Mouse (Mus musculus) MEL (cell line): ENCODE results near the gene Kalrn. TPM values are rescaled to one million over a fixed set of nuclear protein-coding genes. Genes with fewer than 3 reads are reported as not detected.
A peak's percentile ranks its signal among the peaks of the same experiment; 100 is the strongest.

Source experiments
- DNase-seq: peaks from one replicate; pipeline ENCODE4 v3.0.0; 2011; ENCODE audit warnings: low read depth, low spot score
- H3K27ac ChIP-seq: 2 replicates; pipeline ENCODE4 v1.5.1; 2012; ENCODE audit warnings: low read depth, mild to moderate bottlenecking, control low read depth, low read length, moderate library complexity; ENCODE audit not compliant: control insufficient read depth
- H3K27me3 ChIP-seq, 2 experiments: fragments of 150-350 bp in 1 of 2; sonication (generic) in 1 of 2; 2 replicates each; pipeline ENCODE4 v1.6.1; 2012; ENCODE audit warnings: low read length in 2 of 2, mild to moderate bottlenecking in 2 of 2, improper control_type of control experiment in 1 of 2, moderate library complexity in 1 of 2; ENCODE audit not compliant: insufficient read depth in 2 of 2, control insufficient read depth in 1 of 2
- H3K36me3 ChIP-seq, 2 experiments: 2 replicates each; pipeline ENCODE4 v1.6.1; 2012 to 2014; ENCODE audit warnings: low read length in 2 of 2, improper control_type of control experiment in 1 of 2, inconsistent platforms in 1 of 2, mild to moderate bottlenecking in 1 of 2; ENCODE audit not compliant: insufficient read depth in 2 of 2, control insufficient read depth in 1 of 2
- H3K4me1 ChIP-seq, 2 experiments: fragments of 150-350 bp in 1 of 2; sonication (generic) in 1 of 2; 2 replicates each; pipeline ENCODE4 v1.6.1; 2012; ENCODE audit warnings: low read length in 2 of 2, improper control_type of control experiment in 1 of 2, mild to moderate bottlenecking in 1 of 2; ENCODE audit not compliant: insufficient read depth in 2 of 2, control insufficient read depth in 1 of 2
- H3K4me3 ChIP-seq, 2 experiments: fragments of 150-350 bp in 1 of 2; sonication (generic) in 1 of 2; 2 replicates each; pipeline ENCODE4 v1.5.1; 2012; ENCODE audit warnings: low read depth in 2 of 2, low read length in 2 of 2, mild to moderate bottlenecking in 2 of 2, moderate library complexity in 2 of 2, control low read depth in 1 of 2, improper control_type of control experiment in 1 of 2; ENCODE audit not compliant: control insufficient read depth in 1 of 2, insufficient read depth in 1 of 2
- H3K79me2 ChIP-seq: 2 replicates; pipeline ENCODE4 v1.6.1; 2012; ENCODE audit warnings: mild to moderate bottlenecking, low read length, moderate library complexity; ENCODE audit not compliant: control insufficient read depth, poor library complexity, insufficient read depth
- H3K9ac ChIP-seq: 2 replicates; pipeline ENCODE4 v1.6.1; 2012; ENCODE audit warnings: low read depth, mild to moderate bottlenecking, control low read depth, low read length, moderate library complexity; ENCODE audit not compliant: control insufficient read depth, poor library complexity, severe bottlenecking
- H3K9me3 ChIP-seq: fragments of 150-350 bp; sonication (generic); replicated peaks from 2 replicates; pipeline ENCODE4 v1.6.1; 2012; ENCODE audit warnings: mild to moderate bottlenecking, low read length, improper control_type of control experiment, moderate library complexity; ENCODE audit not compliant: insufficient read depth
- CTCF ChIP-seq, 3 experiments: IDR thresholded peaks in 2 of 3; conservative IDR thresholded peaks in 1 of 3; 2 replicates each; pipeline ENCODE4 v1.5.1; 2011 to 2012; ENCODE audit warnings: low read length in 3 of 3, low read depth in 2 of 3, mild to moderate bottlenecking in 2 of 3, improper control_type of control experiment in 1 of 3, inconsistent platforms in 1 of 3, mixed read lengths in 1 of 3, moderate library complexity in 1 of 3; ENCODE audit not compliant: control insufficient read depth in 1 of 3, insufficient read depth in 1 of 3, poor library complexity in 1 of 3, severe bottlenecking in 1 of 3
- E2F4 ChIP-seq: IDR thresholded peaks from 2 replicates; pipeline ENCODE4 v1.6.1; 2011; ENCODE audit warnings: low read depth, low read length, improper control_type of control experiment, borderline replicate concordance
- EP300 ChIP-seq, 2 experiments: IDR thresholded peaks; 2 replicates each; pipeline ENCODE4 v1.6.1; 2011; ENCODE audit warnings: improper control_type of control experiment in 2 of 2, low read length in 2 of 2, low read depth in 1 of 2, mild to moderate bottlenecking in 1 of 2
- ETS1 ChIP-seq: IDR thresholded peaks from 2 replicates; pipeline ENCODE4 v1.6.1; 2012; ENCODE audit warnings: low read depth, mild to moderate bottlenecking, inconsistent platforms, low read length, improper control_type of control experiment, moderate library complexity
- GATA1 ChIP-seq: IDR thresholded peaks from 2 replicates; pipeline ENCODE4 v1.6.1; 2011; ENCODE audit warnings: low read depth, low read length, improper control_type of control experiment
- HCFC1 ChIP-seq: IDR thresholded peaks from 2 replicates; pipeline ENCODE4 v1.6.1; 2012; ENCODE audit warnings: low read depth, mild to moderate bottlenecking, inconsistent platforms, low read length, improper control_type of control experiment, moderate library complexity
- JUND ChIP-seq: IDR thresholded peaks from 2 replicates; pipeline ENCODE4 v1.6.1; 2011; ENCODE audit warnings: low read depth, mild to moderate bottlenecking, improper control_type of control experiment, low read length
- MXI1 ChIP-seq: IDR thresholded peaks from 2 replicates; pipeline ENCODE4 v1.6.1; 2011; ENCODE audit warnings: mild to moderate bottlenecking, low read depth, low read length, improper control_type of control experiment
- POLR2AphosphoS2 ChIP-seq: IDR thresholded peaks from 2 replicates; pipeline ENCODE4 v1.6.1; 2011; ENCODE audit warnings: low read length, improper control_type of control experiment
- RAD21 ChIP-seq: IDR thresholded peaks from 2 replicates; pipeline ENCODE4 v1.6.1; 2011; ENCODE audit warnings: mild to moderate bottlenecking, low read depth, low read length, improper control_type of control experiment
- RCOR1 ChIP-seq: IDR thresholded peaks from 2 replicates; pipeline ENCODE4 v1.6.1; 2012; ENCODE audit warnings: low read depth, mild to moderate bottlenecking, inconsistent platforms, low read length, improper control_type of control experiment
- SIN3A ChIP-seq: IDR thresholded peaks from 2 replicates; pipeline ENCODE4 v1.6.1; 2012; ENCODE audit warnings: low read length, improper control_type of control experiment, inconsistent platforms
- TAL1 ChIP-seq: IDR thresholded peaks from 2 replicates; pipeline ENCODE4 v1.6.1; 2012; ENCODE audit warnings: mild to moderate bottlenecking, inconsistent platforms, low read length, moderate library complexity, mixed read lengths
- TBP ChIP-seq: IDR thresholded peaks from 2 replicates; pipeline ENCODE4 v1.8.0; 2011; ENCODE audit warnings: low read depth, low read length, improper control_type of control experiment
- TCF12 ChIP-seq: IDR thresholded peaks from 2 replicates; pipeline ENCODE4 v1.6.1; 2014; ENCODE audit warnings: low read depth, mild to moderate bottlenecking, inconsistent platforms, low read length, improper control_type of control experiment, moderate library complexity
- polyA plus RNA-seq, 2 experiments: library from polyadenylated mRNA; stranded (reverse) in 1 of 2; unstranded in 1 of 2; fragments of >175 nt in 1 of 2; fragments of >200 nt in 1 of 2; gene quantifications; 2 replicates each; pipeline versions ENCODE4 v1.2.1 to v1.2.4; 2012; ENCODE audit warnings: low replicate concordance in 2 of 2, low read depth in 1 of 2; ENCODE audit not compliant: insufficient read length in 2 of 2, insufficient read depth in 1 of 2, missing spikeins in 1 of 2
- total RNA-seq: library from RNA; depleted of rRNA; stranded (reverse); fragments of 300-350 nt; gene quantifications from 2 replicates; pipeline ENCODE4 v1.2.3, GENCODE M21; 2012

The Kalrn gene
- total and polyA plus RNA-seq, 3 experiments, result 10.4 to 11.8 TPM; not detected in 1

GRCm38 (mm10) chr16:34046268-34047005 lies 526.9 kb downstream of the Kalrn start:
- no peaks in the 10 kb centered on the region for H3K79me2 ChIP-seq
- H3K9me3 ChIP-seq, result no peaks in the 10 kb centered on the region
- H3K9ac ChIP-seq, result no peak overlapping the region
- no peak overlapping the region for H3K4me3 ChIP-seq
- no peak for DNase-seq
- H3K27ac ChIP-seq, result no peak overlapping the region
- H3K36me3 ChIP-seq, result peaks cover 0 to 38% of the 10 kb centered on the region in 2 experiments; a peak in 2 of 4 replicates
- no peaks in the 10 kb centered on the region for H3K27me3 ChIP-seq
- TF ChIP-seq E2F4 (no peak), JUND (no peak), TCF12 (peak; percentile 71), EP300 (IDR thresholded peaks at IDR 0.05; ENCODE audit: low read depth in 1 of 2, low read length in 2 of 2) (peak; percentile 18 to 40; a peak in 1 of 4 replicates), ETS1 (peak; percentile 65), HCFC1 (no peak), GATA1 (peak; percentile 65)
- TF ChIP-seq, all 39 proteins: peak for 4
- H3K4me1 ChIP-seq, result peaks cover 19 to 43% of the 10 kb centered on the region in 2 experiments

- TF ChIP-seq TAL1 (peak; percentile 68), POLR2AphosphoS2 (no peak), SIN3A (peak; percentile 38; the same call in 1 of the 2 replicates), TBP (peak; percentile 30; the same call in 1 of the 2 replicates), MXI1 (0 out of 2 replicates have a peak, but pooled peaks have one; percentile 25), EP300 (IDR thresholded peaks at IDR 0.05; ENCODE audit: low read depth in 1 of 2, low read length in 2 of 2) (peak in 1 of 2 experiments; percentile 59; a peak in 3 of 4 replicates), GATA1 (peak; percentile 68), RAD21 (no peak), TCF12 (peak; percentile 56; the same call in 1 of the 2 replicates), CTCF (IDR thresholded peaks at IDR 0.05 in 2 of 3, conservative IDR thresholded peaks at IDR 0.05 in 1 of 3; ENCODE audit: control insufficient read depth in 1 of 3, insufficient read depth in 1 of 3, low read depth in 2 of 3, low read length in 3 of 3, poor library complexity in 1 of 3, severe bottlenecking in 1 of 3) (no peak), RCOR1 (peak; percentile 69)
- peak overlapping the region; percentile 36; the same call in 1 of the 2 replicates for H3K27ac ChIP-seq
- H3K27me3 ChIP-seq, result no peaks in the 10 kb centered on the region
- H3K36me3 ChIP-seq, result peaks cover 0 to 39% of the 10 kb centered on the region in 2 experiments; a peak in 2 of 4 replicates
- DNase-seq, result peak; percentile 84
- H3K9me3 ChIP-seq, result no peaks in the 10 kb centered on the region
- peaks cover 20 to 44% of the 10 kb centered on the region in 2 experiments for H3K4me1 ChIP-seq
- H3K4me3 ChIP-seq, result no peak overlapping the region
- no peaks in the 10 kb centered on the region for H3K79me2 ChIP-seq
- no peak overlapping the region for H3K9ac ChIP-seq
Observed at GRCm38 (mm10) chr16:34044539-34044938, 528.8 kb downstream of the Kalrn start.
